Mouse (Mus musculus) stomach, postnatal 0 days (tissue): ENCODE results near the gene Jak2.

Source experiments
- CTCF ChIP-seq: IDR thresholded peaks from 2 replicates; pipeline ENCODE4 v1.5.1; 2016; ENCODE audit warnings: antibody characterized with exemption, low read depth, mild to moderate bottlenecking, moderate library complexity
- EP300 ChIP-seq: optimal IDR thresholded peaks from 2 replicates; pipeline ENCODE3; 2016; ENCODE audit warnings: antibody characterized with exemption

DNA sequence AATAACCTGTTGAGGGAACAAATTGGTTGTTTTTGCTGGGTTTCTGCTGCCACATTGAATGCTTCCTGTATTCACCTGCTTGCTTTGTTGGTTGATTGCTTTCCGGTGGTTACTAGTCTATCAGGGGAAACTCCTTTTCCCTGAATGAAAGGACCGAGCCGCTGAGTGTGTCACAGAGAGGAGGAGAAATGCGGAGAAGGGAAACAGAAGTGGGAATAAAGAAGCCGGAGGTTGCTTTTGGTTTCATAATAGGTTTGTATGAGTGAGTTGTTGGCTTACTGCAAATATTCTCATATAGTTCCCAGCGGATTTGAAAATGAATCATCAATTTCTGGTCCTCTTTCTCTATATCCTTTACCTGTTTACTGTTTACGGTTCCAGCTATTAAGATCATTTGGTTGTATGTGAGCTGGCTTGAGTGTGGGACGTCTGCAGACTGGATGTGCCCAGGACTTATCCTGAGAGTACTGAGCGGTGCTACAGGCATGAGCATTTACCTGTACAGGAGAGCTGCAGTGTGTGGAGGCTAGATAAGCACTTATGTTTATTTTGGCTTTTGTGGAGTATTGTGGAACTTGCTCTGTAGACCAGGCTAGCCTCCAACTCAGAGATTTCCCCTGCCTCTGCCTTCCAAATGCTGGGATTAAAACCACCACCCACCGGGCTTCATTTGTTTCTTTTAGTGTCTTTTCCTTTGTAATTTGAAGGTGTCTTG lies 1.4 kb downstream of the Jak2 start:
- TF ChIP-seq CTCF (no peak), EP300 (no peak)
